Mouse (Mus musculus) hindbrain, postnatal 0 days (tissue): Measurements from ENCODE around the gene Tnni3k. TPM values are rescaled to one million over a fixed set of nuclear protein-coding genes. Genes with fewer than 3 reads are reported as not detected.

ENCODE experiments used
- ATAC-seq: fragments of 200-750 bp; cut with Nextera tagmentation; 2 replicates; pipeline ENCODE4 v1.8.0; 2017; ENCODE audit warnings: mild to moderate bottlenecking, moderate TSS enrichment, moderate library complexity
- DNase-seq: peaks from one replicate; pipeline ENCODE4 v3.0.0-alpha.2; 2015; ENCODE audit warnings: low spot score
- H3K27ac ChIP-seq: fragments of 300-500 bp; sonication (generic); 2 replicates; pipeline ENCODE4 v1.5.1; 2014; ENCODE audit warnings: mild to moderate bottlenecking
- H3K27me3 ChIP-seq: fragments of 300-500 bp; sonication (generic); 2 replicates; pipeline ENCODE4 v1.6.1; 2014; ENCODE audit warnings: low read length, mixed read lengths; ENCODE audit not compliant: insufficient read depth
- H3K36me3 ChIP-seq: fragments of 300-500 bp; sonication (generic); 2 replicates; pipeline ENCODE4 v1.6.1; 2014; ENCODE audit warnings: low read length, mixed read lengths; ENCODE audit not compliant: insufficient read depth
- H3K4me1 ChIP-seq: fragments of 300-500 bp; sonication (generic); 2 replicates; pipeline ENCODE4 v1.6.1; 2014; ENCODE audit warnings: antibody characterized with exemption, low read length, mixed read lengths; ENCODE audit not compliant: insufficient read depth
- H3K4me2 ChIP-seq: fragments of 300-500 bp; sonication (generic); 2 replicates; pipeline ENCODE4 v1.6.1; 2014; ENCODE audit warnings: low read depth, mild to moderate bottlenecking, low read length, moderate library complexity, mixed read lengths
- H3K4me3 ChIP-seq: fragments of 300-500 bp; sonication (generic); 2 replicates; pipeline ENCODE4 v1.5.1; 2014; ENCODE audit warnings: low read length
- H3K9ac ChIP-seq: fragments of 300-500 bp; sonication (generic); replicated peaks from 2 replicates; pipeline ENCODE4 v1.6.1; 2014; ENCODE audit warnings: mild to moderate bottlenecking, low read length, moderate library complexity, mixed read lengths
- H3K9me3 ChIP-seq: fragments of 300-500 bp; sonication (generic); 2 replicates; pipeline ENCODE4 v1.6.1; 2016; ENCODE audit warnings: low read length, mixed read lengths
- CTCF ChIP-seq: IDR thresholded peaks from 2 replicates; pipeline ENCODE4 v1.5.1; 2016; ENCODE audit warnings: antibody characterized with exemption, control low read depth, low read depth
- WGBS: fragments of 180-500 bp; shearing (Covaris S2); extraction: QIAGEN DNeasy Blood & Tissue Kit; methylation state at CpG from one replicate; pipeline ENCODE4 v1.1.7; 2014; 5-methylcytosine and 5-hydroxymethylcytosine counted together
- polyA plus RNA-seq: library from polyadenylated mRNA; unstranded; fragments of >200 nt; fragmentation: Nextera tagmentation; extraction: Ambion mirVana; gene quantifications from 2 replicates; pipeline ENCODE4 v1.2.1, GENCODE M21; 2015
- total RNA-seq: library from RNA; depleted of rRNA; stranded (reverse); fragments of >200 nt; gene quantifications from 2 replicates; pipeline ENCODE4 v1.2.3, GENCODE M21; 2014

Tnni3k gene
- total and polyA plus RNA-seq, 2 experiments from 2014 or later: 0.05 TPM; not detected in 1

GRCm38 (mm10) chr3:155058800-155059448 lies 3.7 kb upstream of the Tnni3k start:
- no peak overlapping the region for H3K27ac ChIP-seq
- 85% methylated on average over 6 of the region's 6 CpGs for WGBS

GRCm38 (mm10) chr3:155057566-155057965 lies 2.4 kb upstream of the Tnni3k start:
- Histone ChIP-seq H3K9ac (no peak overlapping the region), H3K36me3 (no peaks in the 10 kb centered on the region), H3K9me3 (no peaks in the 10 kb centered on the region), H3K4me1 (no peaks in the 10 kb centered on the region), H3K27me3 (no peaks in the 10 kb centered on the region), H3K4me2 (no peak overlapping the region), H3K4me3 (no peak overlapping the region), H3K27ac (no peak overlapping the region)
- DNase-seq (no peak), ATAC-seq (no peak)
- TF ChIP-seq CTCF: no peak

More at GRCm38 (mm10) chr3:155058800-155059448, 3.7 kb upstream of the Tnni3k start:
- Histone ChIP-seq H3K27me3 (no peaks in the 10 kb centered on the region), H3K4me1 (no peaks in the 10 kb centered on the region), H3K36me3 (no peaks in the 10 kb centered on the region), H3K9ac (no peak overlapping the region), H3K4me3 (no peak overlapping the region), H3K4me2 (no peak overlapping the region), H3K9me3 (no peaks in the 10 kb centered on the region)
- no peak for TF ChIP-seq CTCF
- no peak for DNase-seq
- no peak for ATAC-seq

GRCm38 (mm10) chr3:155056606-155057005 lies 1.4 kb upstream of the Tnni3k start:
- no peak overlapping the region for H3K9ac ChIP-seq
- no peak for TF ChIP-seq CTCF
- no peak overlapping the region for H3K27ac ChIP-seq
- no peaks in the 10 kb centered on the region for H3K27me3 ChIP-seq
- H3K4me2 ChIP-seq: no peak overlapping the region
- no peaks in the 10 kb centered on the region for H3K36me3 ChIP-seq
- DNase-seq: no peak
- no peaks in the 10 kb centered on the region for H3K4me1 ChIP-seq
- no peaks in the 10 kb centered on the region for H3K9me3 ChIP-seq
- ATAC-seq: no peak
- no peak overlapping the region for H3K4me3 ChIP-seq

DNA sequence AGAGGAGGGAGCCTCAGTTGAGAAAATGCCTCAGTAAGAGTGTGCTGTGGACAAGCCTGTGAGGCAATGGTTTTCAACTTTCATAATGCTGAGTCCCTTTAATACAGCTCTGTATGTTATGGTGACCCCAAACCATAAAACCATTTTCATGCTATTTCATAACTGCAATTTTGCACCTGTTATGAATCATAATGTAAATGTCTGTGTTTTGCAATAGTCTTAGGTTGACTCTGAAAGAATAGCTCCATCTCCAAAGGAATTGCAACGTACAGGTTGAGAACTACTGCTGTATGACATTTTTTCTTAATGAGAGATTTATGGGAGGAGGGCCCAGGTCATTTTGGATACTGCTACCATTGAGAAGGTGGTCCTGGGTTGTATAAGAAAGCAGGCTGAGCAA lies 2.0 kb downstream of the Tnni3k start:
- WGBS: 68% methylated on average over 1 of the region's 1 CpGs
- no peak for ATAC-seq

GRCm38 (mm10) chr3:155052021-155052420 lies 3.2 kb downstream of the Tnni3k start:
- Histone ChIP-seq H3K4me1 (no peaks in the 10 kb centered on the region), H3K27me3 (no peaks in the 10 kb centered on the region), H3K36me3 (no peaks in the 10 kb centered on the region), H3K4me2 (no peak overlapping the region), H3K4me3 (no peak overlapping the region), H3K9ac (no peak overlapping the region), H3K27ac (no peak overlapping the region), H3K9me3 (no peaks in the 10 kb centered on the region)
- ATAC-seq (no peak), DNase-seq (no peak)
- no peak for TF ChIP-seq CTCF

More for the DNA sequence above, 2.0 kb downstream of the Tnni3k start:
- Histone ChIP-seq H3K9me3 (no peaks in the 10 kb centered on the region), H3K9ac (no peak overlapping the region), H3K36me3 (no peaks in the 10 kb centered on the region), H3K4me1 (no peaks in the 10 kb centered on the region), H3K27me3 (no peaks in the 10 kb centered on the region), H3K27ac (no peak overlapping the region), H3K4me3 (no peak overlapping the region), H3K4me2 (no peak overlapping the region)
- DNase-seq: no peak
- no peak for TF ChIP-seq CTCF

DNA sequence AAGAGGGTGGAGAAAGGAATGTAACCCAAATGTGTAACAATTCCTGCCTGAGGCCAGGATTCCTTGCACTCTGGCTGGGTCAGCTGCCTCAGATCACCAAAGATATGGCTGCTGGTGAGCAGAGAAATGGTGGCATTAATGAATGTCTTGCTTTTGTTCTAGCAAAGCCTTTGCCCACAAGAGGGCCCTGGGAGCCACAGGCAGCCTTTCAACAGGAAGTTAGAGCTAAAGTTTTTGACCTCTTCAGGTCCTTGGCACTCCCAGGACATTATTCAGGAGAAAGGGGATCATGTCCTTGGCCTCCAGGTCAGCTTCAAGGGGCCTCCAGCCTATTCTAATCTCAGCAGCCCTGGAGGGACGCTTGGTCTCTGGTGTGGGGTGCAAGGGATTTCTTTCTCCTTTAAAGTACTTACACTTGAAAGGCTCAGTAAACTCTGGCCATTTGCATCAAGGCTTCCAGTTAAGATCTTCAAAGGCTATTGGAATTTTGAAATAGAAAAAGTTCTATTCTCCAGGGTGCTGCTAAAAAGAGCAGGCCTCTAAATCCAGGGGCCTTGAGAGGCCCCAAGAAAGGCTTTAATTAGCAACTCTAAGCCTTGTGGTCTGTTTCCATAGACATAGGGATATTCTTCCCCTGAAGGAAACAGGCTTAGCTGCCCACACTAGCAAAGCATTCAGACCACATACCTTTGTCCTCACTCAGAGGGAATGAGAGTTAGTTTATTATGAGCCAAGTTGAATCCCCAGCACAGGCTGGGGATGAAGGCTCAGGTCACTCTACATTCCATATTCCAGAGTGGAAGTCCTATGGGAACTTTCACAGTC lies 16.0 kb downstream of the Tnni3k start:
- DNase-seq: no peak
- H3K4me3 ChIP-seq: no peak overlapping the region
- H3K4me2 ChIP-seq: no peak overlapping the region
- no peak overlapping the region for H3K9ac ChIP-seq
- no peaks in the 10 kb centered on the region for H3K4me1 ChIP-seq
- no peak for TF ChIP-seq CTCF
- WGBS: 46% methylated on average over 1 of the region's 1 CpGs
- H3K36me3 ChIP-seq: no peaks in the 10 kb centered on the region
- no peak overlapping the region for H3K27ac ChIP-seq
- ATAC-seq: no peak
- H3K27me3 ChIP-seq: no peaks in the 10 kb centered on the region
- H3K9me3 ChIP-seq: no peaks in the 10 kb centered on the region

DNA sequence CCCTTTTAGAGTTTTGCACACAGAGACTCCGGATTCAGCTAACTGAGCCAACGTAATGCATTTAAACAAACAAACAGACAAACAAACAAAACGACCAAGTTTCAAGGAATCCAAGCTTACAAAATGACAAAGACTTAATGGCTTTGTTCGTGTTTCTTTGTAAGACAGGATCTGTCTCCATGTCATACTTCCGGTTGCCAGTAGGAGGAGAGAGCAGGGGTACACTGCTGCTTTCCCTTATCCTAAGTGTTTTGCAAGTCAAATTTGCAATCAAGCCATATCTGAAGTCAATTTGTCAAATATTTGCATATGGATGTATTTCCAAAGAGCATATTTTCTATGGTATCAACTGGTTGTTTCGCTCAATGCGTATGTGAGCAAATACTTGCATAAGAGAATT lies 20.9 kb downstream of the Tnni3k start:
- 77% methylated on average over 7 of the region's 7 CpGs for WGBS
- DNase-seq: no peak
- Histone ChIP-seq H3K4me3 (no peak overlapping the region), H3K36me3 (no peaks in the 10 kb centered on the region), H3K9me3 (no peaks in the 10 kb centered on the region), H3K4me2 (no peak overlapping the region), H3K27me3 (no peaks in the 10 kb centered on the region), H3K27ac (no peak overlapping the region), H3K4me1 (no peaks in the 10 kb centered on the region), H3K9ac (no peak overlapping the region)
- TF ChIP-seq CTCF: peak; percentile 58
- ATAC-seq: no peak
